Mouse (Mus musculus) small intestine, adult 10 weeks (tissue): ENCODE data around the gene F3. TPM values are rescaled to one million over a fixed set of nuclear protein-coding genes. Genes with fewer than 3 reads are reported as not detected.

Experiments
- polyA plus RNA-seq: library from polyadenylated mRNA; stranded (reverse); fragments of 350-450 nt; fragmentation: Illumina TruSeq; extraction: RNeasy Lipid Tissue Mini Kit (QIAGEN cat#74804); gene quantifications from one replicate; pipeline ENCODE4 v1.2.3, GENCODE M21; 2014; ENCODE audit warnings: low replicate concordance

The F3 gene
- 29.7 TPM for polyA plus RNA-seq

DNA sequence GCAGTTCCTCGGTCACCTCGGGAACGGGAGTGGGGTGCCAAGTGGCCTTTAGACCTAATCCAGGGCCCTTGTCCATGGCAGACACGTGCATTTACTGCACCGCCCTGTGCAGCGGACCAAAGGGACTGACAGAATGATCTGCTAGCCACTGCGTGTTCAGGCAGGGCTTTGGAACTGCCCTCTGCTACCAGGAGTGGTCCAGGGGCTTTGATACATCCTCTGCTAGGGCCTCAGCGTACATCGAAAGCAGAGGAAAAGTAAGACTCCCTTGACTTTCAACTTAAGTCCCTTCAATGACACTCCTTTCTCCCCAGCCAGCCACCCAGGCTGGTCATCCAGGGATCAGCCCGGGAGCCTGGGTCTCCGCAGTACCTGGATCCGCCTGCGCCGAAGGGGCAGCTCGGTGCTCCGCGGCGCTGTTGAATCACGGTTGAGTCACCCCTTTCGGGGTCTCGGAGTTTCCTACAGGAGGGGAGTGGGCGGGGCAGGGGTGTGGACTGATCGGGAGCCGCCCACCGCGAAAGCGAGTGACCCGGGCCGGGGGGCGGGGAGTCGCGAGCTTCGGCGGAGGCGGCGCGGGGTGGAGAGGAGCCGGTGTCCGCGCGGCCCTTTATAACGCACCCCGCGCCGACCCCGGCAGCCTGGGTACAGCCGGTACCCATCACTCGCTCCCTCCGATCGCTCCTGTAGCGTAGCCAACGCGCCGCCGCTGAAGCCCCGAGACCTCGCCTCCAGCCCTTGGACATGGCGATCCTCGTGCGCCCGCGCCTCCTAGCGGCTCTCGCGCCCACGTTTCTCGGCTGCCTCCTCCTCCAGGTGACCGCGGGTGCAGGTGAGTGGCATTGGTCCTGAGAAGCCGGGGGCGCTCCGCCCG lies at the start of gene F3:
Gene F3, plus strand, starts transcription at position 567 of the 874 bp plus-strand sequence.

Other genes starting within 250 kb of the F3 start
- gene Slc44a3, start 191.1 kb upstream of the F3 start, polyA plus RNA-seq = 95.5 TPM
- gene 4930432M17Rik, start 52.8 kb upstream of the F3 start, polyA plus RNA-seq = not detected
- gene Abcd3, start 91.8 kb downstream of the F3 start, polyA plus RNA-seq = 555 TPM
- gene Arhgap29, start 229.0 kb downstream of the F3 start, polyA plus RNA-seq = 27.5 TPM